Mouse (Mus musculus) natural killer cell, adult 2 months (primary cell): ENCODE data around the gene 1700020N15Rik.
"Not testable (repeated sequence)": the region's sequence is repeated elsewhere in the genome, so short reads cannot be mapped to it uniquely, and the experiment has no call there.

Source experiments
- DNase-seq, 2 experiments: peaks; one replicate each; pipeline ENCODE4 v3.0.0; 2022; ENCODE audit warnings: low spot score in 2 of 2

The 1700020N15Rik gene

DNA sequence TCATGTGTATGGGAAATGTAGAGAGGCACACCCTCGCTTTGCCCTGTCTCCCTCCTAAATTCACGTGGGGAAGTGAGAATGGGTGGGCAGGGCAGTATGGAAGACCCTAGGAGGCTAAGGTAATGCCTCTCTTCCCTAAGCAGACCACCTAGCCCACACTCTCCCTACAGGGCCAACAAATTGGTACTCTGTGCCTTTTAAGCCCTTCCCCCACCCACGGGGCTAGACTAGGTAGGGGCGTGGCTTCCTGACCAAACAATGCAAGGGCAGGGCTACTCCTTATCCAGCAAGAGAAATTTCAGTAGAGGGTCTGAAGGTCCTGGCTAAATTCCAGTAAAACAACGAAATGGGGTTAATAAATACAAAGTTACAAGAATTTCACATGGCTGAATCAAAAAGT, at the start of gene 1700020N15Rik:
1700020N15Rik (plus strand) TSS at position 301 of the 400 bp plus-strand sequence.
- DNase-seq: not testable (repeated sequence)

DNA sequence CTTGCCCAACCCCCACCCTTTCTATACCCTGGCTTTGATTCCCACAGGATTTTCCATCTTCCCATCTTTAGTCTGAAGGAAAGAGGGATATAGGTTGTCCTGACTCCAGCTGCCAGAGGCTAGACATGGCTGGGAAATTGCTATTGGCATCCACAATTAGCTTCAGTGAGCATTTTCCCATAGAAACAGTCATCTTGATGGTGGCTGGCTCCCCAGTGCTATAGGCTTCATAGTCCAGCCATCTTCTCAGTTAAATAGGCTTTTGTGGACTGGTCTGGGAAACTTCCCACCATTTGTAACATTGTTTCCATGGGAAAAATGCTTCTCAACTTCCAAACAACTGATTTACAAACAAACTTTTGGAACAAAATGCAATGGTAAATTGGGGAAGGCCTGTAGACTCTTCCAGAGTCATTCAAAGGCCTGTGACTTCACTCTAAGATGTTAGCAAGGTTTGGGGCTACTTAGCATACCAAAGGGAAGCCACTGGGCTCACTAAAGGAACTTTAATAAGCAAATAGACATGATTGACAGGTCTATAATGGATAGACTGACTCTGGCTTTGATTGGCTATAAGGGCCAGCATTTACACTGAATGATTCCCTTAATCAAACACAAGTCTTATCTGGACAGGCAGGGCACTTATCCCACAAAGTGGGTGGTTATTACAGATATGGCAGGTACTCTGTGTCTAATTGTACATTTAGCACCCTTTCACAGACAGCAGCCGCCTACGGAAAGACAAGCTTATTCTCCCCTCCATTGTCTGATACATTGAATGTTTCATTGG, 31.9 kb downstream of the 1700020N15Rik start:
- no peak for DNase-seq
